Mouse (Mus musculus) heart, postnatal 0 days (tissue): Measurements from ENCODE around the gene Rassf1.

Experiments
- CTCF ChIP-seq: IDR thresholded peaks from 2 replicates; pipeline ENCODE4 v1.5.1; 2016; ENCODE audit warnings: antibody characterized with exemption, control low read depth, low read depth
- EP300 ChIP-seq: IDR thresholded peaks from 2 replicates; pipeline ENCODE4 v1.6.1; 2016; ENCODE audit warnings: antibody characterized with exemption, low read depth

- TF ChIP-seq CTCF (no peak), EP300 (no peak)
Observed at GRCm38 (mm10) chr9:107548820-107549219, 2.5 kb upstream of the Rassf1 start.
